Mouse (Mus musculus) splenic B cell, adult 2 months (primary cell): Measurements from ENCODE around the gene Smim23.

Experiments used
- DNase-seq: peaks from one replicate; pipeline ENCODE4 v3.0.0-alpha.2; 2011; ENCODE audit warnings: low read depth, low spot score
- H3K27me3 ChIP-seq: 2 replicates; pipeline ENCODE4 v1.6.1; 2012; ENCODE audit warnings: mild to moderate bottlenecking, low read length, moderate library complexity, mixed read lengths; ENCODE audit not compliant: control insufficient read depth, poor library complexity, insufficient read depth, severe bottlenecking
- H3K36me3 ChIP-seq: 2 replicates; pipeline ENCODE4 v1.6.1; 2012; ENCODE audit warnings: mild to moderate bottlenecking, low read length, moderate library complexity, mixed read lengths; ENCODE audit not compliant: control insufficient read depth, poor library complexity, insufficient read depth, severe bottlenecking

Smim23 gene

GRCm38 (mm10) chr11:32824505-32824904 lies at the start of gene Smim23:
Gene Smim23 (minus strand): TSS chr11:32824605.
- H3K27me3 ChIP-seq: no peaks in the 10 kb centered on the region
- no peaks in the 10 kb centered on the region for H3K36me3 ChIP-seq
- no peak for DNase-seq

- no peaks in the 10 kb centered on the region for H3K27me3 ChIP-seq
- no peaks in the 10 kb centered on the region for H3K36me3 ChIP-seq
- no peak for DNase-seq
Measured at GRCm38 (mm10) chr11:32868619-32869383, 44.4 kb upstream of the Smim23 start.

- DNase-seq: no peak
- Histone ChIP-seq H3K36me3 (no peaks in the 10 kb centered on the region), H3K27me3 (no peaks in the 10 kb centered on the region)
Measured at GRCm38 (mm10) chr11:32864615-32865014, 40.2 kb upstream of the Smim23 start.

GRCm38 (mm10) chr11:32857418-32857879 lies 33.0 kb upstream of the Smim23 start:
- no peaks in the 10 kb centered on the region for H3K27me3 ChIP-seq
- no peak for DNase-seq
- H3K36me3 ChIP-seq: no peaks in the 10 kb centered on the region

GRCm38 (mm10) chr11:32846682-32847222 lies 22.3 kb upstream of the Smim23 start:
- no peaks in the 10 kb centered on the region for H3K36me3 ChIP-seq
- no peak for DNase-seq
- H3K27me3 ChIP-seq: no peaks in the 10 kb centered on the region

- DNase-seq: no peak
- no peaks in the 10 kb centered on the region for H3K36me3 ChIP-seq
- no peaks in the 10 kb centered on the region for H3K27me3 ChIP-seq
Measured at GRCm38 (mm10) chr11:32841169-32841568, 16.8 kb upstream of the Smim23 start.

GRCm38 (mm10) chr11:32840256-32840655 lies 15.9 kb upstream of the Smim23 start:
- H3K36me3 ChIP-seq: no peaks in the 10 kb centered on the region
- no peak for DNase-seq

GRCm38 (mm10) chr11:32835022-32835421 lies 10.6 kb upstream of the Smim23 start:
- Histone ChIP-seq H3K27me3 (no peaks in the 10 kb centered on the region), H3K36me3 (no peaks in the 10 kb centered on the region)
- no peak for DNase-seq

More at GRCm38 (mm10) chr11:32840256-32840655, 15.9 kb upstream of the Smim23 start:
- H3K27me3 ChIP-seq: no peaks in the 10 kb centered on the region

- no peak for DNase-seq
- Histone ChIP-seq H3K36me3 (no peaks in the 10 kb centered on the region), H3K27me3 (no peaks in the 10 kb centered on the region)
Measured at GRCm38 (mm10) chr11:32834367-32834918, 10.0 kb upstream of the Smim23 start.

- no peaks in the 10 kb centered on the region for H3K36me3 ChIP-seq
- H3K27me3 ChIP-seq: no peaks in the 10 kb centered on the region
- DNase-seq: no peak
Measured at GRCm38 (mm10) chr11:32817566-32817965, 6.8 kb downstream of the Smim23 start.

- Histone ChIP-seq H3K36me3 (no peaks in the 10 kb centered on the region), H3K27me3 (no peaks in the 10 kb centered on the region)
- no peak for DNase-seq
Measured at GRCm38 (mm10) chr11:32814286-32814685, 10.1 kb downstream of the Smim23 start.

- Histone ChIP-seq H3K36me3 (no peaks in the 10 kb centered on the region), H3K27me3 (no peaks in the 10 kb centered on the region)
- no peak for DNase-seq
Measured at GRCm38 (mm10) chr11:32809091-32809490, 15.3 kb downstream of the Smim23 start.

GRCm38 (mm10) chr11:32805958-32806357 lies 18.4 kb downstream of the Smim23 start:
- H3K27me3 ChIP-seq: no peaks in the 10 kb centered on the region
- no peaks in the 10 kb centered on the region for H3K36me3 ChIP-seq
- DNase-seq: peak; percentile 51

GRCm38 (mm10) chr11:32803658-32804057 lies 20.7 kb downstream of the Smim23 start:
- Histone ChIP-seq H3K27me3 (no peaks in the 10 kb centered on the region), H3K36me3 (no peaks in the 10 kb centered on the region)
- DNase-seq: no peak

GRCm38 (mm10) chr11:32801715-32802114 lies 22.7 kb downstream of the Smim23 start:
- no peaks in the 10 kb centered on the region for H3K36me3 ChIP-seq
- DNase-seq: no peak
- no peaks in the 10 kb centered on the region for H3K27me3 ChIP-seq
